Mouse (Mus musculus): ENCODE measurements around the gene Tiam2.

DNA sequence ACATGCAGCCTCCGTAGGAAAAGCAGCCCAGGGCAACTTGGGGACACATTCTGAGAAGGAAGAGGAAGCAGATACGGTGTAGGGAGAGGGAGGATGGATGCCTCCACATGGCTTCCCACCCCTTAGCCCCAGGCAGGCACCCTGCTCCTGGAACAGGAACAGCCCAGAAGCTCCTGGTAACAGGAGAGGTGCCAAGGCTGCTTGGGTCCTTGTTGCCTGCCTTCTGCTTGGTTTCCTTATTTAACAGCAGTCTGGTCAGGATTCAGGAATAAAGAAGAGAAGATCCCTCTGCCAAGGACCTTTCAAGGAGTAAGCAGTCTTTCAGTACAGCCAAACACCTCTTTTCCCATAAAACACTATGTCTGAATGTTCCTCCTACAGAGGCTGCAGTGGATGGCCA lies 169.2 kb downstream of the Tiam2 start:
- TF ChIP-seq CTCF (IDR thresholded peaks at IDR 0.05; ENCODE audit: borderline replicate concordance, insufficient read depth, low read depth, low read length) (no peak), POLR2A (IDR thresholded peaks at IDR 0.05; ENCODE audit: borderline replicate concordance, insufficient read depth, low read length) (no peak)

Measured in cerebellum, adult 2 months (tissue).